Mouse (Mus musculus) stomach, postnatal 0 days (tissue): ENCODE results near the gene Cyb5b.

Experiments used
- CTCF ChIP-seq: IDR thresholded peaks from 2 replicates; pipeline ENCODE4 v1.5.1; 2016; ENCODE audit warnings: antibody characterized with exemption, low read depth, mild to moderate bottlenecking, moderate library complexity
- EP300 ChIP-seq: optimal IDR thresholded peaks from 2 replicates; pipeline ENCODE3; 2016; ENCODE audit warnings: antibody characterized with exemption

DNA sequence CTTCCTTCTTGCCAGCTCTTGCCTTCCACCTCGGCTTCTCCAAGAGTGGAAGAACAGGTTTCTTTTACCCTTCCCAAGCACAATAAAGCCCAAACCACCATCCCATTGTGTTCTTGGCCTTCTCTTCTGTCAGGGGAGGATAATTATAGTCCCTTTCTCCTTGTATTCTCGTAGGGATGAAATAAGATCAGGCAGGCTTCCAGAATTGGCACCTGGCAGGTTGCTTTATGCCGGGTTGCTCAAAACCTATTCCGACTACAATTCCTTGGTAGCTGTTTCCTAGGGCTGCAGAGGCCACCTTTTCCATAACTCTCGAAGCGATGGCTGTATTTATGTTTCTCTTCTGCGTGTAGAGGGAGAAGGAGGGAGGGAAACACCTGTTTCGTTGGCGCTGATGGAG is 31.0 kb upstream of the Cyb5b start:
- TF ChIP-seq CTCF: no peak
- TF ChIP-seq EP300: no peak
